Mouse (Mus musculus): Measurements from ENCODE around the gene Fank1.

DNA sequence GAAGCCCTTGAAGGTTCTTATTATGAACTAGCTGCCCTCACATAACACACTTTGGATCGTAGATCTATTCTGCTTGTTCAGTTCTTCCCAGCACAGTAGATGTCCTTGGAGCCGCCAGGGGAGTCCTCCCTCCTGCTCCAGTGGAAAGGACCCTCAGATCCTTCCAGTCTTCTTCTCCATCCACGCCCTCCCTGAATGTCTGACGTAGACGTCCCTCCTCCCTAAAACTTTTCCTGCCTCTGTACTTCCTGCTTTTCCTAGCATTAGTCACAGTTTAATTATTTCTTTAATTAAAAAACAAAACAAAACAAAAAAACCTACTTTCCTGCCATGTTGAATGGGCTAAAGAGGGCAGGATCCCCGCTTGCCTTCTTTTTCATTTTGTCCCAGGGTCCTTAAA is 5.3 kb downstream of the Fank1 start:
- no peak for TF ChIP-seq USF1 (IDR thresholded peaks at IDR 0.05; ENCODE audit: low read depth)
- no peak for TF ChIP-seq TCF12 (IDR thresholded peaks at IDR 0.05; ENCODE audit: insufficient read depth, poor library complexity, severe bottlenecking)
- TF ChIP-seq E2F4 (IDR thresholded peaks at IDR 0.05; ENCODE audit: insufficient read depth) = no peak
- no peak for TF ChIP-seq POLR2A (IDR thresholded peaks at IDR 0.05; ENCODE audit: insufficient read length, low read depth)
- no peak for TF ChIP-seq POLR2AphosphoS2 (IDR thresholded peaks at IDR 0.05; ENCODE audit: insufficient read length, low read depth)
- no peak for TF ChIP-seq MAX (IDR thresholded peaks at IDR 0.05; ENCODE audit: low read depth)
- no peak for TF ChIP-seq SRF (IDR thresholded peaks at IDR 0.05; ENCODE audit: control insufficient read depth, insufficient read length, low read depth)
- TF ChIP-seq TCF3 (IDR thresholded peaks at IDR 0.05; ENCODE audit: insufficient read length, low read depth) = no peak

All from myocyte (in vitro differentiated cells).